Mouse (Mus musculus) lung, postnatal 0 days (tissue): Measurements from ENCODE around the gene Inip.

Source experiments
- CTCF ChIP-seq: IDR thresholded peaks from 2 replicates; pipeline ENCODE4 v1.5.1; 2016; ENCODE audit warnings: antibody characterized with exemption, mild to moderate bottlenecking
- EP300 ChIP-seq: IDR thresholded peaks from 2 replicates; pipeline ENCODE4 v1.6.1; 2016; ENCODE audit warnings: antibody characterized with exemption, mild to moderate bottlenecking, control low read depth

DNA sequence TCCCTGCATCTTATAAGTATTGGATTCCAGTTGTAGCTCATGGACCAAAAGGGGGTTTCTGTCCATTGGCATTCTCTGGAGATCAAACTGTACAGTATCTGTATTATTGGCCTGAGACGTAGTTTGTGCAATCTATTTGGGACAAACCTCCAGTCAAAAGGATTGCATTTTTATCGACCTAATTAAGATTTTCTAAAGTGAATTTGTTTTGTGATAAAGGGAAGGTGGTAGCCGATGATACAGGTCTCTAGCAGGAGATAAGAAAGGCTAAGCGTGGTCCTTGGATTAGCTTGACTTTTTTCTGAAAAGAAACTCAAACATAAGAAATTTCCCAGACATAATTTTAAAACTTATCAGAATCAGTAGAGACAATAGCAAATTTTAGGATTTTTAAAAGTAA, 75.8 kb downstream of the Inip start:
- TF ChIP-seq EP300 (no peak), CTCF (no peak)
